Mouse (Mus musculus): ENCODE data around the gene Foxp2.

Gene Foxp2

GRCm38 (mm10) chr6:15101548-15101947 lies 200.4 kb downstream of the Foxp2 start:
- DNase-seq (ENCODE audit: low spot score in 2 of 2): no peak

- DNase-seq (ENCODE audit: low spot score in 2 of 2): no peak
These were observed 219.8 kb downstream of the Foxp2 start for GRCm38 (mm10) chr6:15120916-15121315.

GRCm38 (mm10) chr6:15121339-15121738 lies 220.2 kb downstream of the Foxp2 start:
- no peak for DNase-seq (ENCODE audit: low spot score in 2 of 2)

- DNase-seq (ENCODE audit: low spot score in 2 of 2): no peak
These were observed 229.0 kb downstream of the Foxp2 start for GRCm38 (mm10) chr6:15130142-15130541.

GRCm38 (mm10) chr6:15142094-15142493 lies 240.9 kb downstream of the Foxp2 start:
- DNase-seq (ENCODE audit: low spot score in 2 of 2): no peak

GRCm38 (mm10) chr6:15151619-15152018 lies 250.5 kb downstream of the Foxp2 start:
- no peak for DNase-seq (ENCODE audit: low spot score in 2 of 2)

- no peak for DNase-seq (ENCODE audit: low spot score in 2 of 2)
These were observed 262.4 kb downstream of the Foxp2 start for GRCm38 (mm10) chr6:15163508-15164053.

GRCm38 (mm10) chr6:15176754-15177153 lies 275.6 kb downstream of the Foxp2 start:
- no peak for DNase-seq (ENCODE audit: low spot score in 2 of 2)

- DNase-seq (ENCODE audit: low spot score in 2 of 2): no peak
These were observed 291.7 kb downstream of the Foxp2 start for GRCm38 (mm10) chr6:15192877-15193276.

GRCm38 (mm10) chr6:15242176-15242942 lies 341.2 kb downstream of the Foxp2 start:
- no peak for DNase-seq (ENCODE audit: low spot score in 2 of 2)

GRCm38 (mm10) chr6:15257393-15257792 lies 356.2 kb downstream of the Foxp2 start:
- no peak for DNase-seq (ENCODE audit: low spot score in 2 of 2)

GRCm38 (mm10) chr6:15257893-15258292 lies 356.7 kb downstream of the Foxp2 start:
- DNase-seq (ENCODE audit: low spot score in 2 of 2): no peak

GRCm38 (mm10) chr6:15268136-15268535 lies 367.0 kb downstream of the Foxp2 start:
- DNase-seq (ENCODE audit: low spot score in 2 of 2): no peak

GRCm38 (mm10) chr6:15285213-15285612 lies 384.1 kb downstream of the Foxp2 start:
- DNase-seq (ENCODE audit: low spot score in 2 of 2): no peak

GRCm38 (mm10) chr6:15294081-15294480 lies 392.9 kb downstream of the Foxp2 start:
- no peak for DNase-seq (ENCODE audit: low spot score in 2 of 2)

GRCm38 (mm10) chr6:15299279-15299678 lies 398.1 kb downstream of the Foxp2 start:
- DNase-seq (ENCODE audit: low spot score in 2 of 2): no peak

- no peak for DNase-seq (ENCODE audit: low spot score in 2 of 2)
These were observed 409.5 kb downstream of the Foxp2 start for GRCm38 (mm10) chr6:15310671-15311070.

GRCm38 (mm10) chr6:15316948-15317347 lies 415.8 kb downstream of the Foxp2 start:
- DNase-seq (ENCODE audit: low spot score in 2 of 2): no peak

- no peak for DNase-seq (ENCODE audit: low spot score in 2 of 2)
These were observed 417.2 kb downstream of the Foxp2 start for GRCm38 (mm10) chr6:15318343-15318742.

- no peak for DNase-seq (ENCODE audit: low spot score in 2 of 2)
These were observed 420.4 kb downstream of the Foxp2 start for GRCm38 (mm10) chr6:15321551-15321974.

- no peak for DNase-seq (ENCODE audit: low spot score in 2 of 2)
These were observed 421.9 kb downstream of the Foxp2 start for GRCm38 (mm10) chr6:15323099-15323498.

- DNase-seq (ENCODE audit: low spot score in 2 of 2): no peak
These were observed 446.6 kb downstream of the Foxp2 start for GRCm38 (mm10) chr6:15347705-15348104.

GRCm38 (mm10) chr6:15355852-15356251 lies 454.7 kb downstream of the Foxp2 start:
- DNase-seq (ENCODE audit: low spot score in 2 of 2): no peak
